Mouse (Mus musculus) hindbrain, postnatal 0 days (tissue): Measurements from ENCODE around the gene Adamts20. TPM values are rescaled to one million over a fixed set of nuclear protein-coding genes. Genes with fewer than 3 reads are reported as not detected.

Source experiments
- ATAC-seq: fragments of 200-750 bp; cut with Nextera tagmentation; 2 replicates; pipeline ENCODE4 v1.8.0; 2017; ENCODE audit warnings: mild to moderate bottlenecking, moderate TSS enrichment, moderate library complexity
- DNase-seq: peaks from one replicate; pipeline ENCODE4 v3.0.0-alpha.2; 2015; ENCODE audit warnings: low spot score
- H3K27ac ChIP-seq: fragments of 300-500 bp; sonication (generic); 2 replicates; pipeline ENCODE4 v1.5.1; 2014; ENCODE audit warnings: mild to moderate bottlenecking
- H3K27me3 ChIP-seq: fragments of 300-500 bp; sonication (generic); 2 replicates; pipeline ENCODE4 v1.6.1; 2014; ENCODE audit warnings: low read length, mixed read lengths; ENCODE audit not compliant: insufficient read depth
- H3K36me3 ChIP-seq: fragments of 300-500 bp; sonication (generic); 2 replicates; pipeline ENCODE4 v1.6.1; 2014; ENCODE audit warnings: low read length, mixed read lengths; ENCODE audit not compliant: insufficient read depth
- H3K4me1 ChIP-seq: fragments of 300-500 bp; sonication (generic); 2 replicates; pipeline ENCODE4 v1.6.1; 2014; ENCODE audit warnings: antibody characterized with exemption, low read length, mixed read lengths; ENCODE audit not compliant: insufficient read depth
- H3K4me2 ChIP-seq: fragments of 300-500 bp; sonication (generic); 2 replicates; pipeline ENCODE4 v1.6.1; 2014; ENCODE audit warnings: low read depth, mild to moderate bottlenecking, low read length, moderate library complexity, mixed read lengths
- H3K4me3 ChIP-seq: fragments of 300-500 bp; sonication (generic); 2 replicates; pipeline ENCODE4 v1.5.1; 2014; ENCODE audit warnings: low read length
- H3K9ac ChIP-seq: fragments of 300-500 bp; sonication (generic); replicated peaks from 2 replicates; pipeline ENCODE4 v1.6.1; 2014; ENCODE audit warnings: mild to moderate bottlenecking, low read length, moderate library complexity, mixed read lengths
- H3K9me3 ChIP-seq: fragments of 300-500 bp; sonication (generic); 2 replicates; pipeline ENCODE4 v1.6.1; 2016; ENCODE audit warnings: low read length, mixed read lengths
- CTCF ChIP-seq: IDR thresholded peaks from 2 replicates; pipeline ENCODE4 v1.5.1; 2016; ENCODE audit warnings: antibody characterized with exemption, control low read depth, low read depth
- WGBS: fragments of 180-500 bp; shearing (Covaris S2); extraction: QIAGEN DNeasy Blood & Tissue Kit; methylation state at CpG from one replicate; pipeline ENCODE4 v1.1.7; 2014; 5-methylcytosine and 5-hydroxymethylcytosine counted together
- polyA plus RNA-seq: library from polyadenylated mRNA; unstranded; fragments of >200 nt; fragmentation: Nextera tagmentation; extraction: Ambion mirVana; gene quantifications from 2 replicates; pipeline ENCODE4 v1.2.1, GENCODE M21; 2015
- total RNA-seq: library from RNA; depleted of rRNA; stranded (reverse); fragments of >200 nt; gene quantifications from 2 replicates; pipeline ENCODE4 v1.2.3, GENCODE M21; 2014

Adamts20 gene
- total and polyA plus RNA-seq, 2 experiments from 2014 or later = 3.4 to 10.6 TPM

- Histone ChIP-seq H3K27me3 (no peaks in the 10 kb centered on the region), H3K9me3 (no peaks in the 10 kb centered on the region), H3K4me2 (no peak overlapping the region), H3K4me3 (no peak overlapping the region), H3K4me1 (no peaks in the 10 kb centered on the region), H3K36me3 (no peaks in the 10 kb centered on the region), H3K9ac (no peak overlapping the region), H3K27ac (no peak overlapping the region)
- ATAC-seq (no peak), DNase-seq (no peak)
- no peak for TF ChIP-seq CTCF
- 65% methylated on average over 2 of the region's 2 CpGs for WGBS
These were observed 17.3 kb upstream of the Adamts20 start for GRCm38 (mm10) chr15:94482555-94482954.

GRCm38 (mm10) chr15:94480792-94481191, 15.6 kb upstream of the Adamts20 start:
- Histone ChIP-seq H3K9ac (no peak overlapping the region), H3K4me1 (no peaks in the 10 kb centered on the region), H3K36me3 (no peaks in the 10 kb centered on the region), H3K4me2 (no peak overlapping the region), H3K9me3 (no peaks in the 10 kb centered on the region), H3K27me3 (no peaks in the 10 kb centered on the region), H3K27ac (no peak overlapping the region), H3K4me3 (no peak overlapping the region)
- no peak for TF ChIP-seq CTCF
- WGBS = 92% methylated on average over 4 of the region's 4 CpGs
- no peak for ATAC-seq
- no peak for DNase-seq

- H3K27ac ChIP-seq = no peak overlapping the region
These were observed 15.0 kb upstream of the Adamts20 start for GRCm38 (mm10) chr15:94480248-94480647.

GRCm38 (mm10) chr15:94479513-94480136, 14.4 kb upstream of the Adamts20 start:
- no peak for ATAC-seq
- Histone ChIP-seq H3K36me3 (no peaks in the 10 kb centered on the region), H3K9ac (no peak overlapping the region), H3K27me3 (no peaks in the 10 kb centered on the region), H3K4me2 (no peak overlapping the region), H3K9me3 (no peaks in the 10 kb centered on the region), H3K4me1 (no peaks in the 10 kb centered on the region), H3K27ac (no peak overlapping the region), H3K4me3 (no peak overlapping the region)
- TF ChIP-seq CTCF = no peak
- DNase-seq = peak; percentile 15
- 52% methylated on average over 3 of the region's 3 CpGs for WGBS

More at GRCm38 (mm10) chr15:94480248-94480647, 15.0 kb upstream of the Adamts20 start:
- H3K4me3 ChIP-seq = no peak overlapping the region
- no peak overlapping the region for H3K9ac ChIP-seq
- DNase-seq = no peak
- H3K4me1 ChIP-seq = no peaks in the 10 kb centered on the region
- WGBS = 77% methylated on average over 5 of the region's 5 CpGs
- ATAC-seq = no peak
- no peak overlapping the region for H3K4me2 ChIP-seq
- no peak for TF ChIP-seq CTCF
- H3K9me3 ChIP-seq = no peaks in the 10 kb centered on the region
- H3K36me3 ChIP-seq = no peaks in the 10 kb centered on the region
- no peaks in the 10 kb centered on the region for H3K27me3 ChIP-seq

GRCm38 (mm10) chr15:94478706-94479105, 13.5 kb upstream of the Adamts20 start:
- ATAC-seq = no peak
- no peak for TF ChIP-seq CTCF
- DNase-seq = no peak
- H3K4me2 ChIP-seq = no peak overlapping the region
- no peaks in the 10 kb centered on the region for H3K27me3 ChIP-seq
- no peak overlapping the region for H3K4me3 ChIP-seq
- no peaks in the 10 kb centered on the region for H3K36me3 ChIP-seq
- WGBS = 39% methylated on average over 13 of the region's 13 CpGs
- no peaks in the 10 kb centered on the region for H3K9me3 ChIP-seq
- no peak overlapping the region for H3K9ac ChIP-seq
- no peaks in the 10 kb centered on the region for H3K4me1 ChIP-seq
- H3K27ac ChIP-seq = no peak overlapping the region

- Histone ChIP-seq H3K9ac (no peak overlapping the region), H3K27ac (no peak overlapping the region), H3K4me2 (no peak overlapping the region), H3K4me1 (no peaks in the 10 kb centered on the region), H3K27me3 (no peaks in the 10 kb centered on the region), H3K36me3 (no peaks in the 10 kb centered on the region), H3K9me3 (no peaks in the 10 kb centered on the region), H3K4me3 (no peak overlapping the region)
- no peak for TF ChIP-seq CTCF
- DNase-seq (peak; percentile 53), ATAC-seq (peak; percentile 74)
- 18% methylated on average over 7 of the region's 7 CpGs for WGBS
These were observed 12.1 kb upstream of the Adamts20 start for GRCm38 (mm10) chr15:94477287-94477686.

GRCm38 (mm10) chr15:94475975-94476374, 10.8 kb upstream of the Adamts20 start:
- TF ChIP-seq CTCF = no peak
- ATAC-seq = no peak
- WGBS = 93% methylated on average over 5 of the region's 5 CpGs
- Histone ChIP-seq H3K9me3 (no peaks in the 10 kb centered on the region), H3K9ac (no peak overlapping the region), H3K4me1 (no peaks in the 10 kb centered on the region), H3K36me3 (no peaks in the 10 kb centered on the region), H3K4me3 (no peak overlapping the region), H3K27ac (no peak overlapping the region), H3K27me3 (no peaks in the 10 kb centered on the region), H3K4me2 (no peak overlapping the region)
- no peak for DNase-seq
